Mouse (Mus musculus): ENCODE measurements around the gene Ocel1. TPM values are rescaled to one million over a fixed set of nuclear protein-coding genes. Genes with fewer than 3 reads are reported as not detected.

Ocel1 gene
- polyA plus RNA-seq, 1 experiment: 36.5 TPM

DNA sequence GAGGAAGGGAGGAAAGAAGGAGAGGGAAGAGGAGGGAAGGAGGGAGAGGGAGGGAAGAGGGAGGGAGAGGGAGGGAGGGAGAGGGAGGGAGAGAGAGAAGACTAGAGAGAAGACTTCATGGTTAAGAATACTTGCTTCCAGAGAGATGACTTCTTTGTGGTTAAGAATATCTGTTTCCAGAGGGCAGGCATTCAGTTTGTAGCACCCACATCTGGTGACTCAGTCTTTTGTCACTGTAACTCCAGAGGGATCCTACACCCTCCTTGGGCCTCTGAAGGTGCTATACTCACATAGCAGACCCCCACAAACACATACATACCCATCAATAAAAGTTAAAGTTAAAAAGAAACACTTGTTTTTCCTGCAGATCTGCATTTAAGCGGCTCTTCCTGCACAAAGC, 19.6 kb upstream of the Ocel1 start:
- TF ChIP-seq POLR2A (IDR thresholded peaks at IDR 0.05; ENCODE audit: control insufficient read depth, low read depth, low read length): no peak
- no peak for TF ChIP-seq CTCF (IDR thresholded peaks at IDR 0.05; ENCODE audit: control insufficient read depth, insufficient read depth, insufficient replicate concordance, low read depth, low read length)
- Histone ChIP-seq H3K27ac (ENCODE audit: control insufficient read depth, insufficient read depth, low read depth, low read length) (no peak overlapping the region), H3K4me1 (ENCODE audit: control insufficient read depth, insufficient read depth, low read length) (no peaks in the 10 kb centered on the region), H3K36me3 (ENCODE audit: control insufficient read depth, insufficient read depth, low read length) (no peaks in the 10 kb centered on the region; the same call in none of the 2 replicates), H3K27me3 (ENCODE audit: control insufficient read depth, insufficient read depth, low read length) (no peaks in the 10 kb centered on the region), H3K4me3 (ENCODE audit: control insufficient read depth, low read depth, low read length) (no peak overlapping the region)

DNA sequence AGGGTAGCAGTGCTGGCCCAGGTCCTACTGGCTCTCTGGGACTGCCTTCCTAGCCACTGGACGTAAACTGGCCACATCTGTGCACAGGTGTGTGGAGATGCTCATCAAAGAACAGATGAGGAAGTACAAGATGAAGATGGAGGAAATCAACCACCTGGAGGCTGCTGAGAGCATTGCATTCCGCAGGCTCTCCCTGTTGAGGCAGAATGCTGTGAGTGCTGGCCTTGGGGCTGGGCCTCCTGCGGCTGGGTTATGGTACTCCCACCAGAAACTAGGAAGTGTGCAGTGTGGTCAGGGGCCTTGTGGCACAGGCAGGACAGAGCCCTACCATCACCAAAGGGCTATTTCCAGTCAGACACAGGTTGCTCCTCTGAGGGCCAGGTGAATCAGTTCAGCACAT, 13.1 kb upstream of the Ocel1 start:
- TF ChIP-seq CTCF (IDR thresholded peaks at IDR 0.05; ENCODE audit: control insufficient read depth, insufficient read depth, insufficient replicate concordance, low read depth, low read length): peak; percentile 3; the same call in 1 of the 2 replicates
- TF ChIP-seq POLR2A (IDR thresholded peaks at IDR 0.05; ENCODE audit: control insufficient read depth, low read depth, low read length): no peak
- H3K36me3 ChIP-seq (ENCODE audit: control insufficient read depth, insufficient read depth, low read length): no peaks in the 10 kb centered on the region; the same call in 1 of the 2 replicates

DNA sequence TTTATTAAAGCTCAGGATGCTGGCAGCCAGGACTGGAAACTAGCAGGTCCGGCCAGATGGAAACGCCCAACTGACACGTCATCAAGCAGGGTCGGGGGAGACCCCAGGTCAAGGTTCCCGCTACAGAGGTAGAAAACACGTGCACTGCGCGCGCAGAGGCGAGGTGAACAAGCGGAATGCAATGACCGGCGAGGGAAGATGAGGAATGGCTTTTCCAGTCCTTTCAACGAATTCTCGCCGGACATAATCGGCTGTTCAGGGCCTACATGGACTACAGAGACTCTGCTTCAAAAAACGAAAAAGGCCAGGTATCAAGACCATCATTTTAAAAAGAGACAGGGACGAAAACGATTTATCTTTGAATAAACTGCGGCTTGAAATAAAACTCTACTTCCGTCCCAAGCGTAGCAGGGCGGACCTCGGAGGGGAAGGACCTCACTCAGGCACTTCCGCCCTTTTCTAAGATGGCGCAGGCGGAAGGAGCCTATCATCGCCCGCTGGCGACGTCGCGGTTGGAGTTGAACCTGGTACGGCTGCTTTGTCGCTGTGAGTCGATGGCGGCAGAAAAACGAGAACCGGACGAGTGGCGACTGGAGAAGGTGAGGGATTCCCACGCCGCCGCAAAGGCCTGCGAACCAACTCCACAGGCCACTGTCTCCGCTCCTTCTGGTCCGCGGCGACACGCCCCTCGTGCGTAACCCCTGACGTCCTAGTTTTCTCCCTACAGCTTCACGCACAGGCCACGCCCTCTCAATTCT, 4.1 kb upstream of the Ocel1 start, which contains the start of gene Use1:
Use1 (plus strand) TSS at position 78 of the 758 bp plus-strand sequence.
- Histone ChIP-seq H3K27ac (ENCODE audit: control insufficient read depth, insufficient read depth, low read depth, low read length) (peak within 1 kb of the TSS; percentile 98), H3K4me1 (ENCODE audit: control insufficient read depth, insufficient read depth, low read length) (peaks cover 10% of the 10 kb centered on the region), H3K4me3 (ENCODE audit: control insufficient read depth, low read depth, low read length) (peak within 1 kb of the TSS; percentile 95), H3K36me3 (ENCODE audit: control insufficient read depth, insufficient read depth, low read length) (no peaks in the 10 kb centered on the region; the same call in 1 of the 2 replicates), H3K27me3 (ENCODE audit: control insufficient read depth, insufficient read depth, low read length) (no peaks in the 10 kb centered on the region)
- no peak; the same call in 1 of the 2 replicates for TF ChIP-seq CTCF (IDR thresholded peaks at IDR 0.05; ENCODE audit: control insufficient read depth, insufficient read depth, insufficient replicate concordance, low read depth, low read length)
- peak; percentile 83 for TF ChIP-seq POLR2A (IDR thresholded peaks at IDR 0.05; ENCODE audit: control insufficient read depth, low read depth, low read length)

More for the DNA sequence above, 13.1 kb upstream of the Ocel1 start:
- no peak overlapping the region for H3K4me3 ChIP-seq (ENCODE audit: control insufficient read depth, low read depth, low read length)
- H3K27me3 ChIP-seq (ENCODE audit: control insufficient read depth, insufficient read depth, low read length): no peaks in the 10 kb centered on the region
- H3K4me1 ChIP-seq (ENCODE audit: control insufficient read depth, insufficient read depth, low read length): no peaks in the 10 kb centered on the region
- no peak overlapping the region for H3K27ac ChIP-seq (ENCODE audit: control insufficient read depth, insufficient read depth, low read depth, low read length)

DNA sequence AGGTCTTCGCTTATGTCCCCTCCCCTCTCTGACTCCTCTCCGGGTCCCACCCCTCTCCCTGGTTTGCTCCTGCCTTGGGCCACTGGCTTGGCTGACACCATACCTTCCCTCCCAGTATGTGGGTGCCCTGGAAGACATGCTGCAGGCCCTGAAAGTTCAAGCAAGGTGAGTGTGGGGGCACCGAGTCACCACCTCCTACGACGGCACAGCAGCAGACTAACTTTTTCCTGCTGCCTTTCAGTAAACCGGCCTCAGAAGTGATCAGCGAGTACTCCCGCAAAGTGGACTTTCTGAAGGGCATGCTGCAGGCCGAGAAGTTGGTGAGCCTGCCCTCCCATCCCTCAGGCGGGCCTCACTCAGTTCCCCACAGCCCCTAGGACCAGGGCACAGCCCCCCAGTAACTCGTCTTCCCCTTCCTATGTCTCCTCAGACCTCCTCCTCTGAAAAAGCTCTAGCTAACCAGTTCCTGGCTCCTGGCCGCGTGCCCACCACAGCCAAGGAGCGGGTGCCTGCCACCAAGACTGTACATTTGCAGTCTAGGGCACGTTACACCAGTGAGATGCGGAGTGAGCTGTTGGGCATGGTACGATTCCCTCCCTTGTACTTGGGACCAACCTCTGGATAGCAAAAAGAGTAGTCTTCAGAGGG, 3.4 kb upstream of the Ocel1 start:
- Histone ChIP-seq H3K27ac (ENCODE audit: control insufficient read depth, insufficient read depth, low read depth, low read length) (peak overlapping the region; percentile 98), H3K4me1 (ENCODE audit: control insufficient read depth, insufficient read depth, low read length) (peaks cover 13% of the 10 kb centered on the region), H3K36me3 (ENCODE audit: control insufficient read depth, insufficient read depth, low read length) (no peaks in the 10 kb centered on the region; the same call in 1 of the 2 replicates), H3K4me3 (ENCODE audit: control insufficient read depth, low read depth, low read length) (peak overlapping the region; percentile 95), H3K27me3 (ENCODE audit: control insufficient read depth, insufficient read depth, low read length) (no peaks in the 10 kb centered on the region)
- TF ChIP-seq CTCF (IDR thresholded peaks at IDR 0.05; ENCODE audit: control insufficient read depth, insufficient read depth, insufficient replicate concordance, low read depth, low read length): no peak

DNA sequence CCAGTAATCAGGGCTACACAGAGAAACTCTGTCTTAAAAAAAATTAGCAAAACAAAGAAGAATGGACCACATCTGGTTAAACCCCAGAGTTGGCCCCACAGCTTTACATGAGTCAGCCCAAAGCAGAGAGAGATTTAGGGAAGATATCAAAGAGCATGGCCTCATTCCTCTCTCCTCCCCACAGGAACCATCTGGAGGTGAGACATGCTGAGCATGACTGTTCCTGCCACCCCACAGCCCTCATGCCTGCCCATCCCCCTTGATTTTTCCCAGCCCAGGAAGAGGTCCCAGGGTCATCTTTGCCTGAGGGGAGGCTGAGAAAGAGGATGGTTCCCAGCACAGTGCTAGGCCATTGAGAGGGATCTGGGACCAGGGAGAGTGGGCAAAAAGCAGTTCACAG, 2.7 kb upstream of the Ocel1 start:
- H3K36me3 ChIP-seq (ENCODE audit: control insufficient read depth, insufficient read depth, low read length): no peaks in the 10 kb centered on the region; the same call in 1 of the 2 replicates
- peak overlapping the region; percentile 95 for H3K4me3 ChIP-seq (ENCODE audit: control insufficient read depth, low read depth, low read length)
- H3K27me3 ChIP-seq (ENCODE audit: control insufficient read depth, insufficient read depth, low read length): no peaks in the 10 kb centered on the region
- peak; percentile 46; the same call in 1 of the 2 replicates for TF ChIP-seq POLR2A (IDR thresholded peaks at IDR 0.05; ENCODE audit: control insufficient read depth, low read depth, low read length)
- TF ChIP-seq CTCF (IDR thresholded peaks at IDR 0.05; ENCODE audit: control insufficient read depth, insufficient read depth, insufficient replicate concordance, low read depth, low read length): no peak
- H3K27ac ChIP-seq (ENCODE audit: control insufficient read depth, insufficient read depth, low read depth, low read length): peak overlapping the region; percentile 56; the same call in 1 of the 2 replicates
- peaks cover 13% of the 10 kb centered on the region for H3K4me1 ChIP-seq (ENCODE audit: control insufficient read depth, insufficient read depth, low read length)

DNA sequence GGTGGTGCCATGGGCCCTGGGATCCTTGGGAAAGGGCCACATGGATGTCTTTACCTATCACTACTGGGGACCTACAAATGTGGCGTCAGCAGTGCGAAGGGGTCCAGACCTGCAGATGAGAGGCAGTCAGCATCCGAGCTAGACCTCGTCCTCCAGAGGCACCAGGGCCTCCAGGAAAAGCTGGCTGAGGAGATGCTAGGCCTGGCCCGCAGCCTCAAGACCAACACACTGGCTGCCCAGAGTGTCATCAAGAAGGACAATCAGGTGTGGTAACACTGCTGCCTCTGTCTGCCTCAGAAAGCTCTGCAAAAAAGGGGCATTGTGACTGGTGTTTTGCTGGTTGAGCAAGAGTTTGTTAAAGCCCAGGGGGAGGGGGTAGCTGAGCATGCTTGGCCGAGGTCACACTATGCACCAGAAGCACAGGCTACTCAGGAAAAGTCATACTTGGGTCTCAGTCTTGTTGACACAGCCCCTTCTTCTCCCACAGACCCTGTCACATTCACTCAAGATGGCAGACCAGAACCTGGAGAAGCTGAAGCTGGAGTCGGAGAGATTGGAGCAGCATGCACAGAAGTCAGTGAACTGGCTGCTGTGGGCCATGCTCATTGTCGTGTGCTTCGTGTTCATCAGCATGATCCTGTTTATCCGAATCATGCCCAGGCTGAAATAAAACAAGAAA, 1.9 kb upstream of the Ocel1 start:
- no peaks in the 10 kb centered on the region; the same call in 1 of the 2 replicates for H3K36me3 ChIP-seq (ENCODE audit: control insufficient read depth, insufficient read depth, low read length)
- H3K4me3 ChIP-seq (ENCODE audit: control insufficient read depth, low read depth, low read length): peak overlapping the region; percentile 41
- TF ChIP-seq CTCF (IDR thresholded peaks at IDR 0.05; ENCODE audit: control insufficient read depth, insufficient read depth, insufficient replicate concordance, low read depth, low read length): no peak
- TF ChIP-seq POLR2A (IDR thresholded peaks at IDR 0.05; ENCODE audit: control insufficient read depth, low read depth, low read length): no peak
- H3K4me1 ChIP-seq (ENCODE audit: control insufficient read depth, insufficient read depth, low read length): peaks cover 13% of the 10 kb centered on the region
- H3K27me3 ChIP-seq (ENCODE audit: control insufficient read depth, insufficient read depth, low read length): no peaks in the 10 kb centered on the region
- peak overlapping the region; percentile 65; the same call in 1 of the 2 replicates for H3K27ac ChIP-seq (ENCODE audit: control insufficient read depth, insufficient read depth, low read depth, low read length)

Data from testis, adult 2 months (tissue).